Mouse (Mus musculus) lung, embryonic 16.5 days (tissue): ENCODE measurements around the gene Myl12a. TPM values are rescaled to one million over a fixed set of nuclear protein-coding genes. Genes with fewer than 3 reads are reported as not detected.

Experiments used
- ATAC-seq: fragments of 200-750 bp; cut with Nextera tagmentation; 2 replicates; pipeline ENCODE4 v1.8.0; 2017; ENCODE audit warnings: low read depth, mild to moderate bottlenecking, moderate library complexity
- H3K27ac ChIP-seq: fragments of 300-500 bp; sonication (generic); 2 replicates; pipeline ENCODE4 v1.5.1; 2014; ENCODE audit warnings: mild to moderate bottlenecking, control low read depth, low read length
- H3K27me3 ChIP-seq: fragments of 300-500 bp; sonication (generic); 2 replicates; pipeline ENCODE4 v1.6.1; 2014; ENCODE audit warnings: low read depth, low read length, mixed read lengths; ENCODE audit not compliant: control insufficient read depth, insufficient read depth
- H3K36me3 ChIP-seq: fragments of 300-500 bp; sonication (generic); 2 replicates; pipeline ENCODE4 v1.6.1; 2014; ENCODE audit warnings: low read length; ENCODE audit not compliant: control insufficient read depth, insufficient read depth
- H3K4me1 ChIP-seq: fragments of 300-500 bp; sonication (generic); replicated peaks from 2 replicates; pipeline ENCODE4 v1.6.1; 2014; ENCODE audit warnings: low read length, mixed read lengths; ENCODE audit not compliant: control insufficient read depth, insufficient read depth
- H3K4me2 ChIP-seq: fragments of 300-500 bp; sonication (generic); 2 replicates; pipeline ENCODE4 v1.6.1; 2014; ENCODE audit warnings: low read depth, low read length, control low read depth
- H3K4me3 ChIP-seq: fragments of 300-500 bp; sonication (generic); 2 replicates; pipeline ENCODE4 v1.5.1; 2014; ENCODE audit warnings: mild to moderate bottlenecking, low read length, control low read depth
- H3K9ac ChIP-seq: fragments of 300-500 bp; sonication (generic); 2 replicates; pipeline ENCODE4 v1.6.1; 2014; ENCODE audit warnings: low read length, control low read depth
- H3K9me3 ChIP-seq: fragments of 300-500 bp; sonication (generic); 2 replicates; pipeline ENCODE4 v1.6.1; 2016; ENCODE audit warnings: low read length; ENCODE audit not compliant: control insufficient read depth
- WGBS: fragments of 180-500 bp; shearing (Covaris S2); extraction: QIAGEN DNeasy Blood & Tissue Kit; methylation state at CpG from one replicate; pipeline ENCODE4 v1.1.7; 2014; 5-methylcytosine and 5-hydroxymethylcytosine counted together
- polyA plus RNA-seq: library from polyadenylated mRNA; unstranded; fragments of >200 nt; fragmentation: Nextera tagmentation; extraction: Ambion mirVana; gene quantifications from 2 replicates; pipeline ENCODE4 v1.2.1, GENCODE M21; 2015

Myl12a gene
- polyA plus RNA-seq, 1 experiment from 2014 or later, result 738 TPM

GRCm38 (mm10) chr17:71004186-71004960 lies 1.7 kb upstream of the Myl12a start:
- Histone ChIP-seq H3K27ac (no peak overlapping the region), H3K9me3 (no peaks in the 10 kb centered on the region), H3K4me1 (peaks cover 22% of the 10 kb centered on the region), H3K27me3 (no peaks in the 10 kb centered on the region), H3K4me3 (no peak overlapping the region), H3K4me2 (no peak overlapping the region), H3K36me3 (no peaks in the 10 kb centered on the region; the same call in 1 of the 2 replicates), H3K9ac (no peak overlapping the region)
- ATAC-seq, result no peak
- 89% methylated on average over 10 of the region's 10 CpGs for WGBS

GRCm38 (mm10) chr17:71003721-71004120 lies 1.0 kb upstream of the Myl12a start:
- Histone ChIP-seq H3K9me3 (no peaks in the 10 kb centered on the region), H3K4me2 (no peak overlapping the region), H3K27me3 (no peaks in the 10 kb centered on the region), H3K4me3 (no peak overlapping the region), H3K4me1 (peaks cover 25% of the 10 kb centered on the region), H3K36me3 (no peaks in the 10 kb centered on the region; the same call in 1 of the 2 replicates), H3K9ac (no peak overlapping the region), H3K27ac (peak overlapping the region; percentile 100; the same call in 1 of the 2 replicates)
- no peak for ATAC-seq
- whole genome bisulfite sequencing, result 81% methylated on average over 2 of the region's 2 CpGs

- Histone ChIP-seq H3K4me2 (peak overlapping the region; percentile 69), H3K36me3 (no peaks in the 10 kb centered on the region; the same call in 1 of the 2 replicates), H3K27me3 (no peaks in the 10 kb centered on the region), H3K9me3 (no peaks in the 10 kb centered on the region), H3K4me1 (peaks cover 31% of the 10 kb centered on the region), H3K4me3 (peak overlapping the region; percentile 47), H3K27ac (peak overlapping the region; percentile 100), H3K9ac (peak overlapping the region; percentile 71)
- WGBS, result 49% methylated on average over 4 of the region's 4 CpGs
- ATAC-seq, result no peak
Observed at GRCm38 (mm10) chr17:71003112-71003511, 434 bp upstream of the Myl12a start.

- under 1% methylated on average over 56 of the region's 65 CpGs for WGBS
Observed at GRCm38 (mm10) chr17:71002081-71002743, 466 bp downstream of the Myl12a start, which contains the start of gene Myom1. Gene Myom1 (plus strand): TSS chr17:71002633.

GRCm38 (mm10) chr17:71001699-71002080 lies 988 bp downstream of the Myl12a start:
- no peaks in the 10 kb centered on the region for H3K27me3 ChIP-seq
- WGBS, result under 1% methylated on average over 39 of the region's 43 CpGs
- peak; percentile 66 for ATAC-seq

More at GRCm38 (mm10) chr17:71002081-71002743, 466 bp downstream of the Myl12a start, which contains the start of gene Myom1:
- Histone ChIP-seq H3K4me1 (peaks cover 36% of the 10 kb centered on the region), H3K4me3 (peak within 1 kb of the TSS; percentile 91), H3K27ac (peak within 1 kb of the TSS; percentile 100), H3K27me3 (no peaks in the 10 kb centered on the region), H3K9me3 (no peaks in the 10 kb centered on the region), H3K36me3 (no peaks in the 10 kb centered on the region; the same call in 1 of the 2 replicates), H3K9ac (peak within 1 kb of the TSS; percentile 100), H3K4me2 (peak within 1 kb of the TSS; percentile 71)
- peak; percentile 96 for ATAC-seq

GRCm38 (mm10) chr17:71001067-71001466 lies 1.6 kb downstream of the Myl12a start:
- H3K4me3 ChIP-seq, result peak overlapping the region; percentile 91
- WGBS, result 4% methylated on average over 6 of the region's 6 CpGs
- no peaks in the 10 kb centered on the region for H3K27me3 ChIP-seq
- peak overlapping the region; percentile 100 for H3K9ac ChIP-seq
- H3K4me1 ChIP-seq, result peaks cover 36% of the 10 kb centered on the region
- peaks cover 4% of the 10 kb centered on the region for H3K36me3 ChIP-seq
- H3K27ac ChIP-seq, result peak overlapping the region; percentile 100
- no peaks in the 10 kb centered on the region for H3K9me3 ChIP-seq
- ATAC-seq, result no peak
- H3K4me2 ChIP-seq, result peak overlapping the region; percentile 71

More at GRCm38 (mm10) chr17:71001699-71002080, 988 bp downstream of the Myl12a start:
- Histone ChIP-seq H3K4me3 (peak overlapping the region; percentile 91), H3K9ac (peak overlapping the region; percentile 100), H3K4me1 (peaks cover 36% of the 10 kb centered on the region), H3K4me2 (peak overlapping the region; percentile 71), H3K27ac (peak overlapping the region; percentile 100), H3K36me3 (no peaks in the 10 kb centered on the region; the same call in none of the 2 replicates), H3K9me3 (no peaks in the 10 kb centered on the region)

GRCm38 (mm10) chr17:71000255-71000654 lies 2.4 kb downstream of the Myl12a start:
- H3K9me3 ChIP-seq, result no peaks in the 10 kb centered on the region
- peaks cover 36% of the 10 kb centered on the region for H3K4me1 ChIP-seq
- H3K36me3 ChIP-seq, result peaks cover 11% of the 10 kb centered on the region
- H3K27me3 ChIP-seq, result no peaks in the 10 kb centered on the region
- no peak overlapping the region for H3K27ac ChIP-seq
- peak overlapping the region; percentile 27; the same call in 1 of the 2 replicates for H3K9ac ChIP-seq
- peak overlapping the region; percentile 37 for H3K4me3 ChIP-seq
- 41% methylated on average over 2 of the region's 2 CpGs for WGBS
- no peak for ATAC-seq
- peak overlapping the region; percentile 60 for H3K4me2 ChIP-seq

GRCm38 (mm10) chr17:70999187-70999586 lies 3.5 kb downstream of the Myl12a start:
- Histone ChIP-seq H3K27ac (no peak overlapping the region), H3K4me2 (no peak overlapping the region), H3K9ac (no peak overlapping the region), H3K4me3 (no peak overlapping the region), H3K4me1 (peaks cover 42% of the 10 kb centered on the region), H3K36me3 (peaks cover 19% of the 10 kb centered on the region), H3K9me3 (no peaks in the 10 kb centered on the region), H3K27me3 (no peaks in the 10 kb centered on the region)
- WGBS, result 36% methylated on average over 5 of the region's 5 CpGs
- ATAC-seq, result no peak

- ATAC-seq, result no peak
- Histone ChIP-seq H3K9me3 (no peaks in the 10 kb centered on the region), H3K27me3 (no peaks in the 10 kb centered on the region), H3K4me1 (peaks cover 46% of the 10 kb centered on the region), H3K27ac (0 out of 2 replicates have a peak overlapping the region, but pooled peaks have one; percentile 27), H3K36me3 (peaks cover 19% of the 10 kb centered on the region), H3K9ac (no peak overlapping the region), H3K4me3 (no peak overlapping the region), H3K4me2 (no peak overlapping the region; the same call in 1 of the 2 replicates)
- WGBS, result 71% methylated on average over 9 of the region's 9 CpGs
Observed at GRCm38 (mm10) chr17:70998400-70998975, 4.2 kb downstream of the Myl12a start.
